Mouse (Mus musculus) ES-Bruce4 (cell line): ENCODE results near the gene Ntm. TPM values are rescaled to one million over a fixed set of nuclear protein-coding genes. Genes with fewer than 3 reads are reported as not detected.

ENCODE experiments used
- H3K27ac ChIP-seq: 2 replicates; pipeline ENCODE4 v1.5.1; 2012; ENCODE audit warnings: low read length, inconsistent platforms; ENCODE audit not compliant: insufficient read depth
- H3K27me3 ChIP-seq: 2 replicates; pipeline ENCODE4 v1.6.1; 2012; ENCODE audit warnings: mild to moderate bottlenecking, low read length, inconsistent platforms; ENCODE audit not compliant: control insufficient read depth, poor library complexity, insufficient read depth, severe bottlenecking
- H3K36me3 ChIP-seq: 2 replicates; pipeline ENCODE4 v1.6.1; 2012; ENCODE audit warnings: inconsistent platforms, mild to moderate bottlenecking, low read length, moderate library complexity; ENCODE audit not compliant: control insufficient read depth, poor library complexity, insufficient read depth, severe bottlenecking
- H3K4me1 ChIP-seq: one replicate; pipeline ENCODE4 v1.8.1; 2011; ENCODE audit warnings: low read length; ENCODE audit not compliant: control insufficient read depth, insufficient read depth
- H3K4me3 ChIP-seq: 2 replicates; pipeline ENCODE4 v1.5.1; 2011; ENCODE audit warnings: low read depth, mild to moderate bottlenecking, low read length
- H3K9ac ChIP-seq: 2 replicates; pipeline ENCODE4 v1.6.1; 2012; ENCODE audit warnings: low read depth, mild to moderate bottlenecking, inconsistent platforms; ENCODE audit not compliant: poor library complexity, severe bottlenecking
- H3K9me3 ChIP-seq: replicated peaks from 2 replicates; pipeline ENCODE4 v1.6.1; 2012; ENCODE audit warnings: mild to moderate bottlenecking, low read length, inconsistent platforms; ENCODE audit not compliant: control insufficient read depth, poor library complexity, insufficient read depth, severe bottlenecking
- CTCF ChIP-seq: IDR thresholded peaks from one replicate; pipeline ENCODE4 v1.8.1; 2011; ENCODE audit warnings: low read depth, low read length
- EP300 ChIP-seq: IDR thresholded peaks from 2 replicates; pipeline ENCODE4 v1.6.1; 2011; ENCODE audit warnings: low read depth, low read length; ENCODE audit not compliant: insufficient read depth
- POLR2A ChIP-seq: IDR thresholded peaks from one replicate; pipeline ENCODE4 v1.8.1; 2011; ENCODE audit warnings: low read length; ENCODE audit not compliant: insufficient read depth
- polyA plus RNA-seq: library from polyadenylated mRNA; stranded (reverse); fragments of >200 nt; gene quantifications from 2 replicates; pipeline ENCODE4 v1.2.4, GENCODE M21; 2011; ENCODE audit warnings: low read depth; ENCODE audit not compliant: missing spikeins, insufficient read depth, insufficient read length

The Ntm gene
- polyA plus RNA-seq, 1 experiment = 0.82 TPM

DNA sequence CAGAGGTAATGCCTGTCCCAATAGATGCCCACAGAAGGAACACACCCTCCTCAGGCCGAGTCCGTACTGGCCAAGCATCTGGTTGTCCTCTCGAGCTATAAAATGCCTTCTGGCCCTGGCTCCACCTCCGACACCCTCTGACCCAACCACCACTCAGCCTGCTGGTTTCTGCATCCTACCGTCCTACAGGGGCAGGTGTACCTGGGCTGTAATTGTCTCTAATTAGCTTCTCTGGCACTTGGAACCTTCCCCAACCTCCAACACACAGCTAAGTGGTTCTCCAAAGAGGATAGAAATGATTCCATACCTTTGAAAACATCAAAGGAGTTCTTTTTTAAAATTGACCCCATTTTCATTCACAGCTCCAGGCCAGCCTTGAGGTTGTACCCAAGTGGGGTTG, 311.1 kb downstream of the Ntm start:
- Histone ChIP-seq H3K9me3 (no peaks in the 10 kb centered on the region), H3K27ac (no peak overlapping the region), H3K27me3 (no peaks in the 10 kb centered on the region), H3K4me3 (no peak overlapping the region), H3K4me1 (peaks cover 3% of the 10 kb centered on the region), H3K36me3 (no peaks in the 10 kb centered on the region), H3K9ac (no peak overlapping the region)
- TF ChIP-seq EP300 (no peak), POLR2A (no peak)

DNA sequence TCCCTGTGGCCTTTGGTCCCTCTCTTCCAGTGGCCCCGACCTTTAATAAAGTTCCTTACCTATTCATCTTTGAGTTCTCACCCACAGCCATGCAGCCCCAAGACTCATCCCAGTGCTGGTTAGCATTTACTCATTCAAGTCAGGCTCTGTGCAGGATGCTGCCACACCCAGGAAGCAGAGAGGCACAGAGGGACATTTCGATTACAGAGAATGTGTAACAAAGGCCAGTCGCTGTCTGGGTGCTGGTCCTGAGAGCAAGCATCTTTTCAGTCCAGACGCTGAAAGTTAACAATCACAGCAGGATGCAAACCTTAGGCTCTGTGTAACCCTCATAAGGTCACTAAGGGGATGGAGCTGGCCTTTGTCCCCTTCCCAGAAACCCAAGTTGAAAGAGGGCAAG, 311.7 kb downstream of the Ntm start:
- Histone ChIP-seq H3K9me3 (no peaks in the 10 kb centered on the region), H3K27ac (no peak overlapping the region), H3K27me3 (no peaks in the 10 kb centered on the region), H3K4me3 (no peak overlapping the region), H3K4me1 (peaks cover 3% of the 10 kb centered on the region), H3K36me3 (no peaks in the 10 kb centered on the region), H3K9ac (no peak overlapping the region)
- TF ChIP-seq POLR2A (no peak), EP300 (peak; percentile 69; the same call in 1 of the 2 replicates)

DNA sequence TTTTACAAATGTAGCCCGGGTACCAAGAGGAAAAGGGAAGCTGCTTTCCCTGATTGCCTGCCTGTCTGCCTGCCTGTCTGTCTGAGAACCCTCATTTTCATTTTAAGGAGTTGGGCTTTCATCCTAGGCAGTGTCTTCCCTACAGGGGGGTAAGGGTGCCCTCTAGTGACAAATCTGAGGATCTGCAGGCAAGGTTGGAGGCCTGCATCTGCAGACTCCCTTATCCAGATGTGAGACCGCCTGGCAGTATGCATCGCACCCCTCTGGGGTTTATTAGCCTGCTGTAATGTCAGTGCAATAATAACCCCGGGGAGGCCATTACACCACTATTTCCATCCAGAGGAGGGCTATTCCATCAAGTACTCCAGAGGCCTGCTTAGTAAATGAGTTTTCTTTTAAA, 312.3 kb downstream of the Ntm start:
- TF ChIP-seq EP300 = no peak
- TF ChIP-seq CTCF = peak; percentile 72
- Histone ChIP-seq H3K36me3 (no peaks in the 10 kb centered on the region), H3K27me3 (no peaks in the 10 kb centered on the region)

DNA sequence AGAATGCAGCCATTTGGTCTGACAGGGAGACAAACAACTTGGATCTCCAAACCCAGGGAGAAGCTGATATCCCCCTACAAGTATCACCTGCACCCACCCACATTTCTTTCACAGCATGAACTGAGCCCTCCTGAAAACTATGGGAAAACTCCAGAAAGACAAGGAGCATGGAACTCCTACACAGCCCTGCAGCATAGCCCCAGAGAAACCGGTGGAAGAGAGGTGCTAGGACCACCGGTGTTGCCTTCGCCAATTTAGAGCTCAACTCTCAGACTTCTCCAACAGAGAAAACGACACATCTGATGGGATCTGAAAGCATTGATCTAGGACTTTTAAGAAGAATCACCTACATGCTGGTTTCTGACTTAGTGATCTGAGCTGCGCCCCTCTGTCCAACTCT, 312.7 kb downstream of the Ntm start:
- no peak for TF ChIP-seq CTCF
- TF ChIP-seq POLR2A = no peak
- TF ChIP-seq EP300 = no peak
- H3K27me3 ChIP-seq = no peaks in the 10 kb centered on the region
- no peaks in the 10 kb centered on the region for H3K36me3 ChIP-seq
- H3K9ac ChIP-seq = no peak overlapping the region
- no peaks in the 10 kb centered on the region for H3K9me3 ChIP-seq
- H3K4me3 ChIP-seq = no peak overlapping the region
- no peak overlapping the region for H3K27ac ChIP-seq
- peaks cover 3% of the 10 kb centered on the region for H3K4me1 ChIP-seq

More for the DNA sequence above, 312.3 kb downstream of the Ntm start:
- no peak overlapping the region for H3K9ac ChIP-seq
- H3K27ac ChIP-seq = no peak overlapping the region
- H3K4me1 ChIP-seq = peaks cover 3% of the 10 kb centered on the region
- H3K9me3 ChIP-seq = no peaks in the 10 kb centered on the region
- no peak overlapping the region for H3K4me3 ChIP-seq

DNA sequence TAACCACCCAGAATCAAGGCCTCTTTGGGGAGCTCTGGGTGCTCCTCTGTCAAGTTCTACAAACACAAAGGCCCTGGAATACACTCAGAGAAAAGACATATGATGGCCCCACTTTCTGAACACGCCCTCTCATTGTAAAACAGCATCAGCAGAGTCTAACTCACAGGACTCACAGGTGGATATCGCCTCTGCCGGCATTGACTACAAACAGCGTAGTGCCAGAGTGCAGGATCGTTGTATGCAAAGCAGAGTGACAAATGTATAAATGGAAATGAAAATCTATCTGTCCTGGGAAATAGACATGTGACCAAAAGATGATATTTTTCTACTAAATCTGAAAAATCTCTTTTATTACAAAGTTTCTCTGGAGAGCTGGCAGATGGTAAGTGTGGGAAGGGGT, 314.7 kb downstream of the Ntm start:
- no peaks in the 10 kb centered on the region for H3K9me3 ChIP-seq
- no peak overlapping the region for H3K4me3 ChIP-seq
- H3K9ac ChIP-seq = no peak overlapping the region
- no peak overlapping the region for H3K27ac ChIP-seq
- no peaks in the 10 kb centered on the region for H3K36me3 ChIP-seq
- TF ChIP-seq CTCF (no peak), POLR2A (no peak)
- H3K27me3 ChIP-seq = no peaks in the 10 kb centered on the region
- peaks cover 3% of the 10 kb centered on the region for H3K4me1 ChIP-seq

DNA sequence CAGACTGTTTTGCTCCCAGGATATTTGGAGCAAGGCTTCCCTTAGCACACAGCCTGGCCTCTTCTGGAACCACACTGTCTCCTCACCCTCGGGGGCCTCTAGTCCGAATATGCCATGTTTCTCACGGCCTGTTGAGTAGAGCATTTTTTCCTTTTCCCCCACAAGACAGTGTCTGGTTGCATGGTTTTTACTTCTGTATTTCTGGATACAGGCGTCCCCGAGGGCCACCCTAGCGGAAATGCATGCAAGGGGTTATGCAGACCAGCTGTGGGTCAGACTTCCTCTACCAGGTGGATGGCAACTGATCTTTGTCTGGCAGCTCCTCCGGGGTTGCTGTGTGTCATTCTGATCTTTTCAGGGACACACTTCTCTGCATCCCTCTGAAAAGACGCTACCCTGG, 315.2 kb downstream of the Ntm start:
- Histone ChIP-seq H3K4me3 (no peak overlapping the region), H3K27me3 (no peaks in the 10 kb centered on the region), H3K4me1 (peaks cover 3% of the 10 kb centered on the region), H3K27ac (no peak overlapping the region), H3K9ac (no peak overlapping the region), H3K9me3 (no peaks in the 10 kb centered on the region), H3K36me3 (no peaks in the 10 kb centered on the region)
- TF ChIP-seq CTCF (no peak), POLR2A (no peak)
